Mouse (Mus musculus): ENCODE measurements around the gene Smyd1. TPM values are rescaled to one million over a fixed set of nuclear protein-coding genes. Genes with fewer than 3 reads are reported as not detected.

Smyd1 gene
- polyA plus RNA-seq, 1 experiment from 2014 or later: 0.65 TPM

- H3K9ac ChIP-seq (replicated peaks; ENCODE audit: low read length): no peak overlapping the region
These were observed 71.1 kb downstream of the Smyd1 start for GRCm38 (mm10) chr6:71250951-71251350.

GRCm38 (mm10) chr6:71249615-71250014 is 72.4 kb downstream of the Smyd1 start:
- 73% methylated on average over 3 of the region's 3 CpGs for WGBS
- Histone ChIP-seq H3K27ac (ENCODE audit: low read length) (no peak overlapping the region), H3K4me1 (ENCODE audit: insufficient read depth, low read length) (no peaks in the 10 kb centered on the region), H3K4me3 (ENCODE audit: low read length) (no peak overlapping the region), H3K4me2 (replicated peaks; ENCODE audit: low read depth, low read length) (no peak overlapping the region), H3K36me3 (ENCODE audit: insufficient read depth, low read length) (no peaks in the 10 kb centered on the region), H3K27me3 (ENCODE audit: insufficient read depth, low read length) (no peaks in the 10 kb centered on the region), H3K9ac (replicated peaks; ENCODE audit: low read length) (no peak overlapping the region), H3K9me3 (ENCODE audit: low read length) (no peaks in the 10 kb centered on the region)
- no peak for ATAC-seq (ENCODE audit: low FRiP score, low TSS enrichment)

More at GRCm38 (mm10) chr6:71250951-71251350, 71.1 kb downstream of the Smyd1 start:
- ATAC-seq (ENCODE audit: low FRiP score, low TSS enrichment): no peak
- 87% methylated on average over 8 of the region's 8 CpGs for WGBS
- H3K27ac ChIP-seq (ENCODE audit: low read length): no peak overlapping the region
- no peaks in the 10 kb centered on the region for H3K4me1 ChIP-seq (ENCODE audit: insufficient read depth, low read length)
- no peaks in the 10 kb centered on the region for H3K36me3 ChIP-seq (ENCODE audit: insufficient read depth, low read length)
- H3K4me2 ChIP-seq (replicated peaks; ENCODE audit: low read depth, low read length): no peak overlapping the region
- no peaks in the 10 kb centered on the region for H3K9me3 ChIP-seq (ENCODE audit: low read length)
- no peak overlapping the region for H3K4me3 ChIP-seq (ENCODE audit: low read length)
- H3K27me3 ChIP-seq (ENCODE audit: insufficient read depth, low read length): no peaks in the 10 kb centered on the region

- H3K27ac ChIP-seq (ENCODE audit: low read length): no peak overlapping the region
- H3K9ac ChIP-seq (replicated peaks; ENCODE audit: low read length): no peak overlapping the region
- H3K9me3 ChIP-seq (ENCODE audit: low read length): no peaks in the 10 kb centered on the region
- ATAC-seq (ENCODE audit: low FRiP score, low TSS enrichment): no peak
- no peaks in the 10 kb centered on the region for H3K4me1 ChIP-seq (ENCODE audit: insufficient read depth, low read length)
- H3K4me2 ChIP-seq (replicated peaks; ENCODE audit: low read depth, low read length): no peak overlapping the region
- 94% methylated on average over 1 of the region's 1 CpGs for WGBS
- no peak overlapping the region for H3K4me3 ChIP-seq (ENCODE audit: low read length)
- no peaks in the 10 kb centered on the region for H3K36me3 ChIP-seq (ENCODE audit: insufficient read depth, low read length)
- H3K27me3 ChIP-seq (ENCODE audit: insufficient read depth, low read length): no peaks in the 10 kb centered on the region
These were observed 73.6 kb downstream of the Smyd1 start for GRCm38 (mm10) chr6:71248420-71248819.

- 90% methylated on average over 3 of the region's 3 CpGs for WGBS
These were observed 78.8 kb downstream of the Smyd1 start for GRCm38 (mm10) chr6:71243258-71243657.

GRCm38 (mm10) chr6:71242811-71243210 is 79.2 kb downstream of the Smyd1 start:
- 81% methylated on average over 1 of the region's 1 CpGs for WGBS
- Histone ChIP-seq H3K36me3 (ENCODE audit: insufficient read depth, low read length) (no peaks in the 10 kb centered on the region), H3K4me1 (ENCODE audit: insufficient read depth, low read length) (no peaks in the 10 kb centered on the region), H3K9ac (replicated peaks; ENCODE audit: low read length) (no peak overlapping the region), H3K4me2 (replicated peaks; ENCODE audit: low read depth, low read length) (no peak overlapping the region), H3K4me3 (ENCODE audit: low read length) (no peak overlapping the region), H3K9me3 (ENCODE audit: low read length) (no peaks in the 10 kb centered on the region), H3K27me3 (ENCODE audit: insufficient read depth, low read length) (no peaks in the 10 kb centered on the region), H3K27ac (ENCODE audit: low read length) (no peak overlapping the region)
- no peak for ATAC-seq (ENCODE audit: low FRiP score, low TSS enrichment)

More at GRCm38 (mm10) chr6:71243258-71243657, 78.8 kb downstream of the Smyd1 start:
- Histone ChIP-seq H3K27ac (ENCODE audit: low read length) (no peak overlapping the region), H3K9ac (replicated peaks; ENCODE audit: low read length) (no peak overlapping the region), H3K27me3 (ENCODE audit: insufficient read depth, low read length) (no peaks in the 10 kb centered on the region), H3K36me3 (ENCODE audit: insufficient read depth, low read length) (no peaks in the 10 kb centered on the region), H3K4me2 (replicated peaks; ENCODE audit: low read depth, low read length) (no peak overlapping the region), H3K9me3 (ENCODE audit: low read length) (no peaks in the 10 kb centered on the region), H3K4me3 (ENCODE audit: low read length) (no peak overlapping the region), H3K4me1 (ENCODE audit: insufficient read depth, low read length) (no peaks in the 10 kb centered on the region)
- no peak for ATAC-seq (ENCODE audit: low FRiP score, low TSS enrichment)

- Histone ChIP-seq H3K9me3 (ENCODE audit: low read length) (no peaks in the 10 kb centered on the region), H3K36me3 (ENCODE audit: insufficient read depth, low read length) (no peaks in the 10 kb centered on the region), H3K4me3 (ENCODE audit: low read length) (no peak overlapping the region), H3K4me2 (replicated peaks; ENCODE audit: low read depth, low read length) (no peak overlapping the region), H3K27ac (ENCODE audit: low read length) (no peak overlapping the region), H3K4me1 (ENCODE audit: insufficient read depth, low read length) (no peaks in the 10 kb centered on the region; the same call in 1 of the 2 replicates), H3K27me3 (ENCODE audit: insufficient read depth, low read length) (no peaks in the 10 kb centered on the region), H3K9ac (replicated peaks; ENCODE audit: low read length) (no peak overlapping the region)
- WGBS: 69% methylated on average over 7 of the region's 7 CpGs
- no peak for ATAC-seq (ENCODE audit: low FRiP score, low TSS enrichment)
These were observed 81.2 kb downstream of the Smyd1 start for GRCm38 (mm10) chr6:71240831-71241230.

- Histone ChIP-seq H3K27me3 (ENCODE audit: insufficient read depth, low read length) (no peaks in the 10 kb centered on the region), H3K36me3 (ENCODE audit: insufficient read depth, low read length) (no peaks in the 10 kb centered on the region), H3K9ac (replicated peaks; ENCODE audit: low read length) (no peak overlapping the region), H3K4me1 (ENCODE audit: insufficient read depth, low read length) (no peaks in the 10 kb centered on the region; the same call in 1 of the 2 replicates), H3K4me2 (replicated peaks; ENCODE audit: low read depth, low read length) (no peak overlapping the region), H3K4me3 (ENCODE audit: low read length) (no peak overlapping the region), H3K9me3 (ENCODE audit: low read length) (no peaks in the 10 kb centered on the region), H3K27ac (ENCODE audit: low read length) (no peak overlapping the region)
- no peak for ATAC-seq (ENCODE audit: low FRiP score, low TSS enrichment)
- 79% methylated on average over 26 of the region's 26 CpGs for WGBS
These were observed 82.8 kb downstream of the Smyd1 start for GRCm38 (mm10) chr6:71239069-71239750.

- Histone ChIP-seq H3K9me3 (ENCODE audit: low read length) (no peaks in the 10 kb centered on the region), H3K9ac (replicated peaks; ENCODE audit: low read length) (no peak overlapping the region), H3K4me3 (ENCODE audit: low read length) (no peak overlapping the region), H3K27me3 (ENCODE audit: insufficient read depth, low read length) (no peaks in the 10 kb centered on the region), H3K36me3 (ENCODE audit: insufficient read depth, low read length) (no peaks in the 10 kb centered on the region), H3K27ac (ENCODE audit: low read length) (no peak overlapping the region), H3K4me2 (replicated peaks; ENCODE audit: low read depth, low read length) (no peak overlapping the region), H3K4me1 (ENCODE audit: insufficient read depth, low read length) (no peaks in the 10 kb centered on the region; the same call in 1 of the 2 replicates)
- 72% methylated on average over 6 of the region's 6 CpGs for WGBS
- ATAC-seq (ENCODE audit: low FRiP score, low TSS enrichment): no peak
These were observed 85.0 kb downstream of the Smyd1 start for GRCm38 (mm10) chr6:71237031-71237431.

- no peaks in the 10 kb centered on the region for H3K36me3 ChIP-seq (ENCODE audit: insufficient read depth, low read length)
- peak; percentile 35; the same call in 1 of the 2 replicates for ATAC-seq (ENCODE audit: low FRiP score, low TSS enrichment)
- H3K9ac ChIP-seq (replicated peaks; ENCODE audit: low read length): no peak overlapping the region
- no peak overlapping the region for H3K4me3 ChIP-seq (ENCODE audit: low read length)
- no peak overlapping the region for H3K4me2 ChIP-seq (replicated peaks; ENCODE audit: low read depth, low read length)
- no peak overlapping the region for H3K27ac ChIP-seq (ENCODE audit: low read length)
- no peaks in the 10 kb centered on the region; the same call in 1 of the 2 replicates for H3K4me1 ChIP-seq (ENCODE audit: insufficient read depth, low read length)
- H3K27me3 ChIP-seq (ENCODE audit: insufficient read depth, low read length): no peaks in the 10 kb centered on the region
- 69% methylated on average over 6 of the region's 6 CpGs for WGBS
- no peaks in the 10 kb centered on the region for H3K9me3 ChIP-seq (ENCODE audit: low read length)
These were observed 85.5 kb downstream of the Smyd1 start for GRCm38 (mm10) chr6:71236506-71236905.

- H3K27me3 ChIP-seq (ENCODE audit: insufficient read depth, low read length): no peaks in the 10 kb centered on the region
- WGBS: 58% methylated on average over 3 of the region's 3 CpGs
- no peaks in the 10 kb centered on the region; the same call in 1 of the 2 replicates for H3K4me1 ChIP-seq (ENCODE audit: insufficient read depth, low read length)
- no peak overlapping the region for H3K4me3 ChIP-seq (ENCODE audit: low read length)
- no peak overlapping the region for H3K9ac ChIP-seq (replicated peaks; ENCODE audit: low read length)
- H3K4me2 ChIP-seq (replicated peaks; ENCODE audit: low read depth, low read length): no peak overlapping the region
- no peaks in the 10 kb centered on the region for H3K9me3 ChIP-seq (ENCODE audit: low read length)
- no peak overlapping the region for H3K27ac ChIP-seq (ENCODE audit: low read length)
- no peak for ATAC-seq (ENCODE audit: low FRiP score, low TSS enrichment)
- no peaks in the 10 kb centered on the region for H3K36me3 ChIP-seq (ENCODE audit: insufficient read depth, low read length)
These were observed 86.1 kb downstream of the Smyd1 start for GRCm38 (mm10) chr6:71235944-71236343.
